Mouse (Mus musculus) large intestine, adult 2 months (tissue): ENCODE measurements around the gene 4930512M02Rik. TPM values are rescaled to one million over a fixed set of nuclear protein-coding genes. Genes with fewer than 3 reads are reported as not detected.

ENCODE experiments used
- DNase-seq: peaks from one replicate; pipeline ENCODE4 v3.0.0-alpha.2; 2012; ENCODE audit warnings: low read depth, low spot score
- WGBS: fragments of 180-500 bp; shearing (Covaris S2); methylation state at CpG from one replicate; pipeline ENCODE4 v1.1.7; 2018; 5-methylcytosine and 5-hydroxymethylcytosine counted together
- polyA plus RNA-seq: library from polyadenylated mRNA; depleted of rRNA; stranded (reverse); fragments of >200 nt; gene quantifications from 2 replicates; pipeline ENCODE4 v1.2.3, GENCODE M21; 2012; rRNA removed

The 4930512M02Rik gene
- polyA plus RNA-seq, 1 experiment = not detected

DNA sequence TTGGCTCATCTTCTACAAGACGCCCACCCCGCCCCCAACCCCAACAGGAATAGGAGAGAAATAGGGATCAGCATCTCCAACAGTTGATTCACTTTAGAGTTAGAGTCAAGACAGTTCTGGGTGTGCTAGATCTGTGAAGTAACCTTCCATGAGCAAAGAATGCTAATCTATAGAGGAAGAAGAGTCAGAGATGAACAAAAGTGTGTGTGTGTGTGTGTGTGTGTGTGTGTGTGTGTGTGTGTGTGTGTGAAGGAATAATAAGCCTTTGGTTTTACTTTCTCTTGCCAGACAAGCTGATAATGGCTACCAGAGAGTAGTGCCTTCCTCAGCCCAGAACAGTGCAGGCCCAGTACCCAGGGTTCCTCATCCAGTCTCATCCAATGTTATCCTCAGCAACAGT lies 59.6 kb downstream of the 4930512M02Rik start:
- no peak for DNase-seq
- WGBS = 77% methylated on average over 2 of the region's 2 CpGs

DNA sequence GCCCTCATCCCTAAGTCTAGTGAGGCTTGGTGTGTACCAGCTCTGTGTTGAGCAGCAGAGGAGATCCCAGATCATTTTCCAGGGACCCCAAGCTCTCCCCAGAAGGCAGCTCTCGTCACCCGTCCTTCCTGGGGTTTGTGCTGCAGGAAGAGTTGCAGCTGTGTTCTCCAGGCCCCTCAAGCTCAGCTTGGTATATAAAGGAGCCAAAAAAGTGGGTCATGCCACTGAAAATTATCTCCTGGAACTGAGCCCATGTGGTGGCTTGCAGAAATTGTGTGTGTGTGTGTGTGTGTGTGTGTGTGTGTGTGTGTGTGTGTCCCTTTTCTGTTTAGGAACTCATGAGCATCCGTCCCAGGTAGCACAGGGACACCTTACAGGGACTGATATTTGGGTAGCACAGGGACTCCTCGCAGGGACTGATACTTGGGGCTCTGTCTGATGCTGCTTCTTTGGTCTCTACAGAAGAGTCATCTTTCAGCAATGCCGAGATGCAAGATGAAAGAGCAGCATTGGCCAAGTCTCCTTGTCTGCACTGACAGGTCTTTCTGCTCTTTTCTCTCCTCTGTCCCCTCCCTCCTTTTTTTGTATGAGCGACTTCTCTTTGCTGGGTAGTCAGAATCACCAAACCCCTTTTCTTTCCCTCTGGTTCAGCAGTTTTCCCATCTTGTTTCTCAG lies 62.4 kb downstream of the 4930512M02Rik start:
- no peak for DNase-seq
- 69% methylated on average over 6 of the region's 6 CpGs for WGBS

DNA sequence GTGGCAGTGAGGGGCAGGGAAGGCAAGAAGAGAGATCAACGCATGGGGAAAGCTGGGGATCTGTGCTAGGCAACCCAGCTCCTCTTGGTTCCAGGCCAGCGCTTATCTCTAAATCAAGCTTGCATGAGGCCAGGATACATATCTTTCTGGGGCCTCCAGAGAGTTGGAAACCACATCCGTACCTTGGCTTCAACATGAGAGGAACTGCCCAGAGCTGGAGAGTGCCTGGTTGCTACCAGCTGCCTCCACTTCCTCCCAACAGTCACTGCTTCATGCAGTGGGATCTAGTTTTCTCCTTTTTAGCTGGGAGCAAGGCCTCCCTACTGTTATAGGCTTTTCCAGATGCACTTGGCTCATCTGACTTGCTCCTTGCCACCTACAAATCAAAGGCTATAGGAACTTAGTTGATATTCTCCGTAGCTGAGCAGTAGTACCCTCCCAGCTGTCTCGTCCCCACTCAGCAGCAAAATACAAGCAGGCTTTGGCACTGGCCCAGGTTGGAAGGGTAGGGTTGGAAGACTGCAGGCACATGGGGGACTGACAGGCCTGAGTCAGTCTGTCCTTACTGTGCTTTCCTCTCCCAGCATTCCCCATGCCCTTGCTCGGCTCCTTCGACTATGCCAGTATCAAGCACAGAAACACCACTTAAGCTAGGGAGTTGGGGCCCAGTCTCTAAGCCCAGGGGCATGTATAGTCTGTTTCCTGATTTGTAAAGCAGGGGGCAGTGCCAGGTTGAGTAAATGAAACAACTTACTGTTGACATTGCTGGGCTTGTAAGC lies 63.2 kb downstream of the 4930512M02Rik start:
- 50% methylated on average over 7 of the region's 7 CpGs for WGBS

DNA sequence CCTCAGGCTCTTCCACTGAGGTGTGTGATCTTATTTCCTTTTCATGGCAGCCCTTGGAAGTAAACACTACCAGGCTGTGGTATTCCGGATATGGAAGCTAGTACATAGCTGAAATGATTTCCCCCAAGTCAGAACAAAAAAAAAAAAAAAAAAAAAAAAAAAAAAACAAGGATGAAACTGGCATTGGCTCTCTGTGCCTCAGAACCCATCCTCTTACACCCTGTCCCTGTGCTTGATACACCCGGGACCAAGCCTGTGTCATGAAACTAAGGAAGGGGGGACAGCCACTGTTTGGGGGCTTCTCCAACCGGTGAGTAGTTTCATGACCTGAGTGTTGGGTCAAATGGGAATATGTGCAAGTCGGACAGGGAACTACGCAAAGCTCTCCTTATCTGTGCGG lies 66.5 kb downstream of the 4930512M02Rik start:
- WGBS = 83% methylated on average over 6 of the region's 6 CpGs
- no peak for DNase-seq

More for the DNA sequence above, 63.2 kb downstream of the 4930512M02Rik start:
- DNase-seq = no peak

DNA sequence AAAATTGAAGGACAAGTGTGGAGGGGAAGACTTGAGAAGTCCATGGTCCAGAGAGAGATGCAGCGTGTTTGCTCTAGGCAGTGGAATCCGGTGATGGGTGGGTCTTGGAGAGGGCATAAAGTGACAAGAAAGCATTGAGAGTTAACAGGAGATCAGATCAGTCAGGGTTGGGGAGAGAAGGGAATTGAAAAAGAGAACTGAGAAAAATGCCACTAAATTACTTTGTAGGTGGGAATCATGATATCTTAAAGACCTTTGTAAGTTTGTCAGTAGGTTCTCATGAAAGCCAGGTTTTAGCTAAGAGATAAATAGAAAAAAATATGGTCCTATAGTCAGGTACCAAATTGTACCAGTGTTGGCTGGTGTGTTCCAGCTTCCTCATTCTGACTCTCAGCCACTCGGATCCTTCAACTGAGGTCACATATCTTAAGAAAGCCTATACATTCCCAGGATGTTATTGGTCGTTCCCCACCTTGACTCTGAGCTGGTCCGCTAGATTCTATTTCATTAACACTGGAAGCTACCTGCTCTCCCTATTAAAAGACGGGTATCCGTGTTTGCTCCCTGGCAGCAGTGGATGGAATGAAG lies 68.4 kb downstream of the 4930512M02Rik start:
- 67% methylated on average over 7 of the region's 7 CpGs for WGBS
- DNase-seq = no peak

DNA sequence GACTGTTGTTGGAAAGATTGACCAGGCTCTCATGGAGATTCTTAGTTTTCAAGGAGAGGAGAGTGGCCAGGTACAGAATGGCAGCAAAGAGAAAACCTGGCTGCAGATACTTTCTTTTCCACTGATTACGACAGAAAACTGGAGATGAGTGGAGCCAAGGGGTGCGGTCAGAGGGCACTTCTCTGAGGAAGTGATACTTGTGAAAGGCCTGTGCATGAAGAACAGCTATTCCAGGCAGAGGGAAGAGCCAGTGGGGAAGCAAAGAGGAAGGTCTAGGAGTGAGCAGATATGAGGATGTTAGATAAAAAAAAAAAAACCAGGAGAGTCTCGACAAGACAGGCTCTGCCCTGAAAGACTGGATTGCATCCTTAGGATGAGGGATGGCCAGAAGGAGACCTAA lies 69.0 kb downstream of the 4930512M02Rik start:
- no peak for DNase-seq
- 63% methylated on average over 3 of the region's 3 CpGs for WGBS

DNA sequence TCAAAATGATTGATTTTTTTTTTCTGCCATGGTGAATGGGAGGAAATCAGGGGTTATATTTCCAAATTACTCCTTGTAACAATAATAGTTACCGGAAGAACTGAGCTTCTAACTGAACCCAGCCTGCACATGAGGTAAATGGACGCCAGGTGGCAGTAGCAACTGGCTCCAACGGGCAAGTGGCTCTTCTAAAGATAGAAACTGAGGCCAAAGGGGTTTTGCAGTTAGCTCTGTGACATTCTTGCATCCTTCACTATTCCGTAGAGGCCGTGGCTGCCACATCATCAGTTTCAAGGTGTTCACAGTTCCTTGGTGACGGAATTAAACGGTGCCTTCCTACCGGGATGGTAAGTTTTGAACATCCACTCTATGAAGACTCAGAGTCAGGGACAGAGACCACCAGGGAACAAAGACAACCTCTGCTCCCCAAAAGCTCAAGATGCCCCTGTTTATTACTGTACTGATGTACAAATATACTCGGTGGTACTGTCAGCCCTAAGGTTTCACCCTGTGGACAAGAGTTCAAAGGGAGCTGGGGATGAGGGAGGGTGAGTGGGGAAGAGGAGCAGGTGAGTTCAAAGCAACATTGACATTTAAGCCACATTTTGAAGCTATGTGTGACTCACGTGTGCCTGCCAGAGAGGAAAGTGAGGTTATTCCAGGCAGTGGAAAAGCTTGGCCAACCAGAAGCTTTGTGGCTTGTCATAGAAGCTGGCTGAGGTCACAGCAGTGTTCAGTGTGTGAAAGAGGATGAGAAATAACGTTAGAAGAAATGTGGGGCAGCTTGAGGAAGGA lies 70.3 kb downstream of the 4930512M02Rik start:
- DNase-seq = no peak
- WGBS = 35% methylated on average over 11 of the region's 11 CpGs

DNA sequence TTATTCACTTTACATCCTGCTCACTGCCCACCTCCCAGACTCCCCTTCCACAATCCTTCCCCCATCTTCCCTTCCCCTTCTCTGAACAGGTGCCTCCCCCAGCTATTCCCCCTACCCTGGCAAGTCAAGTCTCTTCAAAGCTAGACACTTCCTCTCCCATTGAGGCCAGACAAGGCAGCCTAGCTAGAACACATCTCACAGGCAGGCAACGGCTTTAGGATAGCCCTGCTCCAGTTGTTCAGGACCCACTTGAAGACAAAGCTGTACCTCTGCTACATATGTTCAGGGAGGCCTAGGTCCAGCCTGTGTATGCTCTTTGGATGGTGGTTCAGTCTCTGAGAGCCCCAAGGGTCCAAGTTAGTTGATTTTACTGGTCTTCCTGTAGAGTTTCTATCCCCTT lies 71.4 kb downstream of the 4930512M02Rik start:
- DNase-seq = no peak
- WGBS = 89% methylated on average over 1 of the region's 1 CpGs

DNA sequence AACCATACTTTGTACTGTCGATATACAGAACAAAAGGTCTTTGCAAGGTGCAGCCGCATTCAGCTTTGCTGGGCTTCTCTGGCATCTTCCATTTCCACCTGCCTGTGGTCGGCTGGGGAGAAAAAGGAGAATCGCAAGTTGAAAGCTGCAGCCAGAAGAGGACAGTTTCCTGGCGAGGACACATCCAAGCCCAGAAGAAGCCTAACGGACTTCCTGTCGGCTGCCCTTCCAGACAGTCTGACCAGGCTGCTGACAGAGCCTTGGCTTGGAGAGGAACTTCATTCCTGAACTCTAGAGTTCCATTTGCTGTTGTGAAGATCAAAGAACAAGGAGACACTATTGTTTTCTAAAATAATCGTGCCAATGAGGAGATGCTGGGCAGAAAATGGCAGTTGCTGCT lies 72.1 kb downstream of the 4930512M02Rik start:
- no peak for DNase-seq
- 68% methylated on average over 8 of the region's 8 CpGs for WGBS

DNA sequence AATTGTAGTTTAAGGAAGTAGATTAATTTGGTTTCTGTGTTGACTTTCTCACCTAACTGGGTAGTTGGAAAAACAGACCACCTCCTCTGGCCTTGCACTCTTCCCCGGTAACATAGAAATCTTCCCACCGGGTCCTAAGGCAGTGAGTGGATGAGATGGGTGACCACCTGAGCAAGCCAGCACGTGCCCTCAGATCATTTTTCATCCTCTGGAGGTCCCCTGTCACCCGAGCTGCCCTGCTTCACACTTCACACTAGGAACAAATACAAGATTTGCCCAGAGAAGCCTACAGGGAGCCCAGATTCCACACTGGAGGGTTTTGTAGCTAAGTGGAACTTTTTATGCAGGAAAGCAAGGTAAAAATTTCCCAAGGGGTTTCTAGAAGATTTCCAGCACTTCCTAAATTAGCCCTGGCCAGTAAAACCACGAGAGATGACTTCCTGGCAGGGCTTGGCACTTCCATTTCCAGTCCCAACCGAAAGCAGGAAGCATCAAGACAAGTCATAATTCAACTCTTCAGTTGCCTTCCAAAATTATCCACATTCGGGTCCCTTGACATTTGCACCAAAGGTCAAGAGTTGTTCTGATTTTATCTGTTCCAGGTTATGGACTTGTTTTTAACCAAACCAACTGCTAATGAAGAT lies 79.9 kb downstream of the 4930512M02Rik start:
- 52% methylated on average over 7 of the region's 7 CpGs for WGBS
- no peak for DNase-seq

DNA sequence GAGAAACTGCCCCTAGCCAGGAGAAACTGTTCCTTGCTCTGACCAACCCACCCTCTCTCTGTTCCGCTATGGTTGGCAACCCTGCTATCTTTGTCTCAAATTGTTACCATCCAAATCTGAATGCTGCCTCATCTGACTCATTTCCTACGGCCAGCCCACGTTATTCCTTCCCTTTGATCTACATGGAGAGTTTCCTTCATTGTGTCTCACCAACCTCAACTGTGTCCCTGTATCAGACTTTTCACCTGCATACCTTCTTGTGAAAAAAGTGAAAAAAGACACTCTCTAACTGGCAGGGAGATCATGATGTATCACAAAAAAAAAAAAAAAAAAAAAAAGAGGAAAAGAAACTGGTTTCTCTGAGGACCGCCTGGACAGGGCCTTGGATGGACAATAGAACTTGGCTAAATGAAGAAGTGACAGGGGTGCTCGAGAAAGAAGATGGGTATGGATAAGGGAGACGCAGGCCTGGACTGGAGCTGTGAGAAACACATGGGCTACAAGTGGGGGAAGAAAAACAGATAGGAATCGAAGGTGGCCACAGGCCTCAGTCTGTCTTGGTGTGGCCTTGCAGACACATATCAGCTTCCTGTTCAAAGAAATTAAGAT lies 80.6 kb downstream of the 4930512M02Rik start:
- no peak for DNase-seq
- 73% methylated on average over 7 of the region's 7 CpGs for WGBS

DNA sequence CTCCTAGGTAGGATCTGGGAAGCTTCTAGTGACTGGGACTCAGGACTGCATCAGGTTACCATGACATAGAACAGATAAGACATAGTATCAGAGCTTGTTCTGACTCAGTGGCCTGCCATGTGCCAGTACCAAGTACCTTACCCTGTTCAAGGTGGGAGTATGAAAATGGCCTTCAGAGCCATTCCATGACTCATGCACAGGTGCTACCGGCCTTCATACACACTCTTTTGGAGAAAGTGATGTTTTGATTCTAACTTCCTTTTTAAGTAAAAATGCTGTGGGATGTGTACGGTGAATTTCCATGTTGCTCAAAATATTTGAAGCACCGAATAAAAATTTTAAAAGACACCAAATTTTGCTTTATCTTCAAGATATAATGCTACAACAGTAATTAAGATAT lies 81.7 kb downstream of the 4930512M02Rik start:
- no peak for DNase-seq
- WGBS = 85% methylated on average over 3 of the region's 3 CpGs

Other genes starting within 250 kb of the 4930512M02Rik start
- gene Spata48, start 165.7 kb downstream of the 4930512M02Rik start, polyA plus RNA-seq = not detected in 2 replicates
- gene Zpbp, start 165.4 kb downstream of the 4930512M02Rik start, polyA plus RNA-seq = 0.04 TPM in 1 of 2 replicates, not detected in the other
- 8.2 and 16.0 TPM in 2 replicates for gene Ikzf1, start 57.2 kb upstream of the 4930512M02Rik start, polyA plus RNA-seq
- gene Fignl1, start 181.1 kb upstream of the 4930512M02Rik start, polyA plus RNA-seq = 3.0 and 5.7 TPM in 2 replicates